Mouse (Mus musculus) erythroid progenitor cell, adult 5-6 weeks (primary cell): ENCODE data around the gene Vegfb. TPM values are rescaled to one million over a fixed set of nuclear protein-coding genes. Genes with fewer than 3 reads are reported as not detected.

Experiments used
- ATAC-seq: replicated peaks from 2 replicates; pipeline ENCODE4 v1.8.0; 2016; ENCODE audit warnings: moderate number of reproducible peaks, mild to moderate bottlenecking, moderate TSS enrichment, inconsistent platforms; ENCODE audit not compliant: poor library complexity, low FRiP score, severe bottlenecking
- total RNA-seq, 2 experiments: library from RNA; stranded (forward) in 1 of 2; stranded (reverse) in 1 of 2; fragments of 150-400 nt in 1 of 2; fragments of 186-747, 209-891 nt in 1 of 2; gene quantifications; 2 replicates each; pipeline versions ENCODE4 v1.2.3 to v1.2.4; 2015 to 2017; ENCODE audit warnings: low replicate concordance in 2 of 2

Gene Vegfb
- total RNA-seq, 2 experiments from 2014 or later, result 0.98 to 22.2 TPM

- ATAC-seq, result no peak
Observed at GRCm38 (mm10) chr19:6947742-6948141, 39.7 kb downstream of the Vegfb start.

- ATAC-seq, result no peak
Observed at GRCm38 (mm10) chr19:6943709-6944108, 43.7 kb downstream of the Vegfb start.

DNA sequence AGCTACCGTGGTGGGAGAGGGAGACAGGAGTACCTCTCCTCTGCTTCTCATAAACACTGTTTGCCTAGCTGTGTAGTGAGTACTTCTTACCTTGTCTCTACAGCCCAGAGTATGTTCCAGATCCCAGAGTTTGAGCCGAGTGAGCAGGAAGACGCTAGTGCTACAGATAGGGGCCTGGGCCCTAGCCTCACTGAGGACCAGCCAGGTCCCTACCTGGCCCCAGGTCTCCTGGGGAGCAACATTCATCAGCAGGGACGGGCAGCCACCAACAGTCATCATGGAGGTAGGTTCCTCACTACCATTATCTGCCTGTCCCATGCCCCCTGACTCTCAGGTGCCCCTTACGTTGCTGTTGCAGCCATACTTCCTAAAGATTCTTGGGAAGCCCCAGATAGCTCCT lies 44.7 kb downstream of the Vegfb start:
- ATAC-seq, result peak; percentile 1; the same call in 1 of the 2 replicates

DNA sequence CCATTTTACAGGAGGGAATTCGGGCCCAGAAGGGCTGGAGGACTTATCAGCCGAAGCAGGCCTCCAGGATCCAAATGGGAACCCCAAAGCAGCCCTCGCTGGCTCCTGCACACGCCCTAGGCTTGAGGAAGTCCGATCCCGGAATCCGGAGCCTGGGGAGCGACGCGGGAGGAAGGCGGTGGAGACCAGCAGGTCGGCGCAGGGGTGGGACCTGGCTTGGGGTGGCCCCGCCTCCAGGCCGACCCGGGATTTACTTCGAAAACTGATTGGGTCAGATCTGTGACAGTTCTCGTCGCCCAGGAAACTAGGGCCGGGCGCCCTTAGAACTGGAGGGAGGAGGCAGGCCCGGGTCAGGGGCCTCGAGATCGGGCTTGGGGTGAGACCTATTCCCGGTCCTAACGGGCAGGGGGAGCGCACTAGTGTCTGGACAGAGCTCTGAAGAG lies 45.2 kb downstream of the Vegfb start, which contains the start of gene Gpr137:
Gene Gpr137 (minus strand): TSS at position 232 of the 443 bp plus-strand sequence.
- peak; percentile 89 for ATAC-seq

DNA sequence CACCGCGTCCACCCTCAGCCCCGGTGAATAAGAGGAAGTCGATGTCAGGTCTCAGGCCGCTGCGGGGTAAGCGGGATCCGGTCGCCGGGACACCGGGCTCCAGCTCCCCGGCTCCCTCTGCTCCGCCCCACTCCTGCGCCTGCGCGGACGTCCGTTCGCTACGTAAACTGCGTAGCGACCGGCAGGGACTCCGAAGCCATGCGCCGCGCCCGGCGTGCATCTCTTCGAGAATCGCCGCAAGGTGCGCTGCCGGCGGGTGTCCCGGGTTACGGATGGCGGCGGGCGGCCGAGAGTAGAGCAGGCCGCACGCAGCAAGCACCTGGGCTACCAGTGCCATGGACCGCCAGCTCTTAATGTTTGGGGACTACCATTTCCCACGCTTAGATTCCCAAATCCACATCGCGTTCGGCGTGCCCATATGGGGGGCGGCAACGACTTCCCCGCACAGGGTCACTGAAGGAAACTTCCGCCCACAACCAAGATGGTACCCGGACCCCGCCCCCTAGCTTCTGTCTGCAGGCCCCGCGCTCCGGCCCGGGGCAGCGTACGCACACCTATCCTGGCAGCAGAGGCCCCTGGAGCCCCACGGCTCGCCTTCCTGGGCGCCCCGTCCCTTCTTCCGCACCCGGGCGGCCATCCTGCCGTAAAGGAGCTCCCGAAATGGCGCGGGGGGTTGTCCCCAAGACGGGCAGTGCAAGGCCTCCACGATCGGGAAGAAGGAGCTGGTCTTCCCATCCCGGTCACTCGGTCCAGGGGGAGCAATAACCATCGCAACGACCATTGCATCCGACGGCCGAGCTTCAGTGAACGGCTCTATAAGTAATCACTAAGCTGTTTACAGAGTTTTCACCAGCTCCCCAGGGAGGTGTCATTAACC lies 45.8 kb downstream of the Vegfb start, which contains the start of gene Bad:
Gene Bad (plus strand): TSS at position 490 of the 877 bp plus-strand sequence.
- peak; percentile 73 for ATAC-seq

DNA sequence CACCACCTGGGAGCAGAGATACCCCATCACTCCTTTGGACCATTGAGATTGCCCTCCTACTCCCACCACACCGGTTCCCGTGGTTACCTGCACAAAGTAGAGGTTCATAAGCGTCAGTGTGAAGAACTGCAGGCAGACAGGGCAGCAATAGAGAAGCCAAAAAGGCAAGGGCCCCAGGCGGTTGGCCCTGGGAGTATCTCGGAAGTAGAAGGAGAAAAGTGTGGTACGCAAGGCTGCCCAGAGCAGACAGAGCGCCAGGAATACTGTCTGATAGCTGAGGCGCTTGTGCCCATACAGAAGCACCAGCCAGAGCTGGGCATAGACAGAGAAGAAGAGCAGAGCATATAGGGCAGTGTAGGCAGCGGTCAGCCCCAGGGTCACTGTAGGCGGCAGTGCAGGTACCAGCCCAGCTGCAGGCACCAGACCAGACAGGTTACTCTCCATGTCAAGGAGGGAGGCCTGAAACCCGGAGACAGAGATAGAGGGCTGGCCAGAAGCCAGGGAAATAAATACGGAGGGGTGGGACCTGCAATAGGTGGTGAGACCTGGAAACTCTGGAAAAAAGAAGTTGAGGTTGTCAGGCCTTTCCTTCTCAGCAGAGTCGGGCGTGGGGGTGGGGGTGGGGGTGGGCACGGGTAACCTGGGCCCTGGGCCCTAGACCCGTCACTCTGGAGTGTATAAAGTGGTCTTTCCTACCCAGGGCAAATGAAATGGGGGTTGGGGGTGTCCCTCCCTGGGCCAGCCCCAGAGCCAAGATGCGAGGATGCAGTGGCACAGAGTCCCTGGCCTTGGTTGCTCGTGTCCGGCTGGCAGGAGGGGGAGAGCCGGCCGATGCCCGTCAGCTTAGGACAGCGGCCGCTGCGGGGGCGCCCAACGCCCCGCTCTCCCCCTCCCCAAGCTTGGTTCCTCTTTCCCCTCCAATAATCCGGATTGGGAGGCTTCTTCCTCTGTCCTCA lies 46.8 kb downstream of the Vegfb start:
- ATAC-seq, result no peak

DNA sequence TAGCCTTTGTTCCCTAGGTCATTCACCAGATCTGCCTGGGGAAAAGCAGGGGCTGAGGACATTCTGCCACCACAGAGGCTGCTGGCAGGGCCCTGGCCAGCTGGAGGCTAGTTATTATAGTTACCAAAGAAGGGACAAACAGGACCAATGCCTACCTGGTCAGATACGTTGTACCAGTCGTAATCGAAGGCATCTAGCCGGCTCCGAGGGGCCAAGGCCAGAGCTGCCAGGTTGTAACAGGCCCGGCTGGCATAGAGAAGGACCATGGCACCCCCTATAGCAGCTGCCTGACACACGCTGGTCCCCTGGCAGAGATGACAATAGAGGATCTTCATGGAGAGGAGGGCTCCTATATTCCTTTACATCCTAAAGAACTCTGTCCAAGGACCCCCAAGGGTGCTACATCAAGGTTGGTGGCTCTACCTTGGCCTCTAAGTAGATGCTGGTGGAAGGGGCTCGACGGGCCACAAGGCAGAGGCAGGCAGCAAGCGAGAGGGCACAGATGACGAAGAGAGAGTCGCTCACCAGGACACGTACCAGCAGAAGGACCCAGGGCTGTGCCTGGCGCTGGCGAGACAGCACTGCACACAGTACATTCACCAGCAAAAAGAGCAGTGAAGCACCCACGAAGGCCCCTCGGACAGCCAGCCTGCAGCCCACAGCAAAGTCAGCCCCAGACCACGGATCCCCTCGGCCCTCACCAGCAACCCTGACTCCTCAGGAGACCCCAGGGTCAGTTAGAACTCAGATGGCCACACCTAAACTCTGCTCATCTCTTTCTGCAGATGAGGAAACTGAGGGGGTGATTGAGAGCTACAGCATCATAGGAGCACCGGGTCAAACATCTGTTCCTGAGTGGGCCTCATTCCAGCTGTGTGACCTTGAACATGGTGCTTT lies 48.1 kb downstream of the Vegfb start:
- no peak for ATAC-seq

DNA sequence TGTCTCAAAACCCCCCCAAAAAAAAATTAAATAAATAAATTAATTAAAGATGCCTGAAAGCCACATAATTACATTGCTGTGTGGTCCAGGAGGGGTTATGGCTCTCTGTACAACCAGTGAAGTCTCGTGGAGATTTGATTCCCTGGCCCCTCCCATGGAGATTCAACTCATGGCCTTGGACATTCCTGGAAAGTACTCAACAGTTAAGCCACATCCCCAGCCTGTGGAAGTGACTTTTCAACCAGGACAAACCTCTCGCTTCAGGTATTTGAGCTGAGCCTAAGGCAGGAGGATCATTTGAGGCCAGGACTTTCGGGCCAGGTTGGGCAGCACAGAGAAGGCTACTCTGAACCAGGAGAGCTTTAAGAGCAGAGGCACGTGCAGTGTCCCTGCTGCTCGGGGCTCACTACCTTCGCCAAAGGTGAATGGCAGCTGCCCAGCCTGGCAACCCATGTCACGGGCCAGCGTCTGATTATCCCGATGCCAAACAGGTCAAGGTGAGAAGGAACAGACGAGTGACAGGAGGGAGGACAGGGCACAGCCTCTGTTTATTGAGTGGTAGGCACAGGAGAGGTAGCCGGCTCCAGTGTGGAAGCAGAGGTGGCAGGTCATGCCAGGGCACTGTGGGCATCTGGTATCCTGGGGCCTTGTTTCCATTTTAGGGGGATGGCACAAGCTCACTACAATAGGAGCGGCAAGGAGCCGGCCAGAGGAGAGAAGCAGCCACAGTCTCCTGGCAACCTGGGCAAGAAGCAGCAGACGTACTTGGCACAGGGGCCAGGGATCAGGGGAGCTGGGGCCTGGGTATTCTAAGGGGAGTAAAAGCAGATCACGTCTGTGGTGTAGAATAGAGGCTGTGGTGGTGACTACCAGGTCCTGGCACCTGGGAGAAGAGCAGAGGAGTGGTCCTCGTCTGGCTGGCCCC lies 49.6 kb downstream of the Vegfb start:
- ATAC-seq, result no peak

- no peak for ATAC-seq
Observed at GRCm38 (mm10) chr19:6936299-6936698, 51.2 kb downstream of the Vegfb start.

- no peak for ATAC-seq
Observed at GRCm38 (mm10) chr19:6934195-6934977, 53.1 kb downstream of the Vegfb start, which contains the start of gene Kcnk4. Gene Kcnk4, minus strand, starts transcription at chr19:6934515.

DNA sequence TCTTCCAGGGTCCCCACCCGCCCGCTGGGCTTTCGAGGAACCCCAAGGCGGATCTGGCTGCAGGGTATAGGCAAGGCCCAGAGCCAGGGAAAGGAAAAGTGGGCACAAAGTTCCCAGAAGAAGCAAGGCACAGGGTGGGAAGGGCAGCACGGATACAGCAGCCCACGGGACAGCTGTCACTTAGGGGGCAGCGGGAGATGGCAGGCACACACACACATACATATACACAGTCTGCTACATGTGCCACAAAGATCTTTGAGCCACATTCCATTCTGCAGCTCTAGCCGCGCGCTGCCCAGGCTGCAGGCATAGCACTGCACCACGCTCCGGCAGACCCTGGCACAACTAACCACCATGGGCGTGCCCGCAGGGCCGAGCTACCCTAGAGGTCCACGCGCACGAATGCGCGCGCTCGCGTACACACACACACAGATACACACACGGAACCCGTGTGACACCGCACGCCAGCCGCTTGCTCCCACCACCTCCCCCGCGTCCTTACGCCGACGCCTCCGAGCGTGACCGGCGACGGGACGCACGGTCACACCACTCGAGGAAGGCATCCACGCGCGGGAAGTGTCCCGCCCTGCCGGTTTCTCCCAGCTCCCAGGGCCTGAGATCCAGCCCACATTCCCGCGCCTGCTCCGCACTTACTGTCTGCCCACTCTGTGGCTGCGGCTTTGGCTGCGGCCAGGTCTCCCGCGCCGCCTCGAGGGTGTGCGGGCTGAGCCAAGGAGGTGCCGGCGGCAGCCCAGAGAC lies 53.8 kb downstream of the Vegfb start:
- no peak for ATAC-seq

- no peak for ATAC-seq
Observed at GRCm38 (mm10) chr19:6933102-6933435, 54.4 kb downstream of the Vegfb start.

Other genes starting within 250 kb of the Vegfb start
- 0.72 TPM in 1 of 2 replicates, not detected in the other for gene Rps6ka4, start 147.0 kb downstream of the Vegfb start, total RNA-seq (2015; ENCODE audit: low replicate concordance)
- gene Rps6ka4, start 147.0 kb downstream of the Vegfb start, total RNA-seq (2017; ENCODE audit: low replicate concordance), result 1.2 and 1.5 TPM in 2 replicates
- gene Ccdc88b, start 129.4 kb downstream of the Vegfb start, total RNA-seq (2015; ENCODE audit: low replicate concordance), result 4.2 and 9.4 TPM in 2 replicates
- gene Ccdc88b, start 129.4 kb downstream of the Vegfb start, total RNA-seq (2017; ENCODE audit: low replicate concordance), result 6.4 and 12.1 TPM in 2 replicates
- gene Trmt112, start 78.0 kb downstream of the Vegfb start, total RNA-seq (2015; ENCODE audit: low replicate concordance), result 30.6 and 44.0 TPM in 2 replicates
- 20.2 and 33.6 TPM in 2 replicates for gene Trmt112, start 78.0 kb downstream of the Vegfb start, total RNA-seq (2017; ENCODE audit: low replicate concordance)
- 130 and 145 TPM in 2 replicates for gene Prdx5, start 77.5 kb downstream of the Vegfb start, total RNA-seq (2015; ENCODE audit: low replicate concordance)
- gene Prdx5, start 77.5 kb downstream of the Vegfb start, total RNA-seq (2017; ENCODE audit: low replicate concordance), result 101 and 126 TPM in 2 replicates
- 2.9 and 3.4 TPM in 2 replicates for gene Esrra, start 65.8 kb downstream of the Vegfb start, total RNA-seq (2015; ENCODE audit: low replicate concordance)
- 0.61 and 2.7 TPM in 2 replicates for gene Esrra, start 65.8 kb downstream of the Vegfb start, total RNA-seq (2017; ENCODE audit: low replicate concordance)
- not detected in 2 replicates for gene Catsperz, start 62.3 kb downstream of the Vegfb start, total RNA-seq (2015; ENCODE audit: low replicate concordance)
- not detected in 2 replicates for gene Catsperz, start 62.3 kb downstream of the Vegfb start, total RNA-seq (2017; ENCODE audit: low replicate concordance)
- gene Kcnk4, start 53.1 kb downstream of the Vegfb start, total RNA-seq (2015; ENCODE audit: low replicate concordance), result not detected in 2 replicates
- gene Kcnk4, start 53.1 kb downstream of the Vegfb start, total RNA-seq (2017; ENCODE audit: low replicate concordance), result not detected in 2 replicates
- 2.9 and 5.0 TPM in 2 replicates for gene Bad, start 45.8 kb downstream of the Vegfb start, total RNA-seq (2015; ENCODE audit: low replicate concordance)
- gene Bad, start 45.8 kb downstream of the Vegfb start, total RNA-seq (2017; ENCODE audit: low replicate concordance), result 6.3 and 10.9 TPM in 2 replicates
- 2.9 TPM in 2 replicates for gene Gpr137, start 45.2 kb downstream of the Vegfb start, total RNA-seq (2015; ENCODE audit: low replicate concordance)
- 2.8 TPM in 1 of 2 replicates, not detected in the other for gene Gpr137, start 45.2 kb downstream of the Vegfb start, total RNA-seq (2017; ENCODE audit: low replicate concordance)
- 31.0 and 59.1 TPM in 2 replicates for gene Ppp1r14b, start 12.7 kb downstream of the Vegfb start, total RNA-seq (2015; ENCODE audit: low replicate concordance)
- 0.91 and 10.4 TPM in 2 replicates for gene Ppp1r14b, start 12.7 kb downstream of the Vegfb start, total RNA-seq (2017; ENCODE audit: low replicate concordance)
- 1.4 and 1.7 TPM in 2 replicates for gene Plcb3, start 11.2 kb downstream of the Vegfb start, total RNA-seq (2015; ENCODE audit: low replicate concordance)
- 0.68 and 1.8 TPM in 2 replicates for gene Plcb3, start 11.2 kb downstream of the Vegfb start, total RNA-seq (2017; ENCODE audit: low replicate concordance)
- 38.1 and 93.3 TPM in 2 replicates for gene Fkbp2, start 7.2 kb downstream of the Vegfb start, total RNA-seq (2015; ENCODE audit: low replicate concordance)
- 31.0 and 34.9 TPM in 2 replicates for gene Fkbp2, start 7.2 kb downstream of the Vegfb start, total RNA-seq (2017; ENCODE audit: low replicate concordance)
- gene Dnajc4, start 4.9 kb upstream of the Vegfb start, total RNA-seq (2015; ENCODE audit: low replicate concordance), result 11.5 TPM in 1 of 2 replicates, not detected in the other
- 2.2 and 2.6 TPM in 2 replicates for gene Dnajc4, start 4.9 kb upstream of the Vegfb start, total RNA-seq (2017; ENCODE audit: low replicate concordance)
- 4.2 and 10.1 TPM in 2 replicates for gene Nudt22, start 8.5 kb upstream of the Vegfb start, total RNA-seq (2015; ENCODE audit: low replicate concordance)
- 0.26 and 3.9 TPM in 2 replicates for gene Nudt22, start 8.5 kb upstream of the Vegfb start, total RNA-seq (2017; ENCODE audit: low replicate concordance)
- gene Trpt1, start 8.5 kb upstream of the Vegfb start, total RNA-seq (2015; ENCODE audit: low replicate concordance), result not detected in 2 replicates
- not detected in 2 replicates for gene Trpt1, start 8.5 kb upstream of the Vegfb start, total RNA-seq (2017; ENCODE audit: low replicate concordance)
- 30.6 and 38.6 TPM in 2 replicates for gene Fermt3, start 31.8 kb upstream of the Vegfb start, total RNA-seq (2015; ENCODE audit: low replicate concordance)
- gene Fermt3, start 31.8 kb upstream of the Vegfb start, total RNA-seq (2017; ENCODE audit: low replicate concordance), result 63.9 and 69.1 TPM in 2 replicates
- 59.5 and 78.6 TPM in 2 replicates for gene Stip1, start 52.3 kb upstream of the Vegfb start, total RNA-seq (2015; ENCODE audit: low replicate concordance)
- 48.1 and 60.8 TPM in 2 replicates for gene Stip1, start 52.3 kb upstream of the Vegfb start, total RNA-seq (2017; ENCODE audit: low replicate concordance)
- not detected in 2 replicates for gene Macrod1, start 69.2 kb upstream of the Vegfb start, total RNA-seq (2015; ENCODE audit: low replicate concordance)
- gene Macrod1, start 69.2 kb upstream of the Vegfb start, total RNA-seq (2017; ENCODE audit: low replicate concordance), result 0.53 and 1.2 TPM in 2 replicates
- gene Flrt1, start 118.1 kb upstream of the Vegfb start, total RNA-seq (2015; ENCODE audit: low replicate concordance), result not detected in 2 replicates
- gene Flrt1, start 118.1 kb upstream of the Vegfb start, total RNA-seq (2017; ENCODE audit: low replicate concordance), result not detected in 2 replicates
- gene Otub1, start 218.7 kb upstream of the Vegfb start, total RNA-seq (2015; ENCODE audit: low replicate concordance), result 17.3 and 25.6 TPM in 2 replicates
- 8.2 and 10.0 TPM in 2 replicates for gene Otub1, start 218.7 kb upstream of the Vegfb start, total RNA-seq (2017; ENCODE audit: low replicate concordance)
- 226 and 267 TPM in 2 replicates for gene Cox8a, start 230.0 kb upstream of the Vegfb start, total RNA-seq (2015; ENCODE audit: low replicate concordance)
- gene Cox8a, start 230.0 kb upstream of the Vegfb start, total RNA-seq (2017; ENCODE audit: low replicate concordance), result 106 and 241 TPM in 2 replicates